Mouse (Mus musculus) Muller cell, postnatal 12 days (primary cell): ENCODE measurements at regions not wholly inside any gene's neighbourhood (a gene's known extent, or its start where the extent isn't known, plus 50 kb on each side); places are given as distances from the start of the nearest gene placed in this dataset.
"Not testable (repeated sequence)": the region's sequence is repeated elsewhere in the genome, so short reads cannot be mapped to it uniquely, and the experiment has no call there.

Experiments used
- DNase-seq: peaks from one replicate; pipeline ENCODE4 v3.0.0-alpha.2; 2015; ENCODE audit errors: inconsistent ontology term

DNA sequence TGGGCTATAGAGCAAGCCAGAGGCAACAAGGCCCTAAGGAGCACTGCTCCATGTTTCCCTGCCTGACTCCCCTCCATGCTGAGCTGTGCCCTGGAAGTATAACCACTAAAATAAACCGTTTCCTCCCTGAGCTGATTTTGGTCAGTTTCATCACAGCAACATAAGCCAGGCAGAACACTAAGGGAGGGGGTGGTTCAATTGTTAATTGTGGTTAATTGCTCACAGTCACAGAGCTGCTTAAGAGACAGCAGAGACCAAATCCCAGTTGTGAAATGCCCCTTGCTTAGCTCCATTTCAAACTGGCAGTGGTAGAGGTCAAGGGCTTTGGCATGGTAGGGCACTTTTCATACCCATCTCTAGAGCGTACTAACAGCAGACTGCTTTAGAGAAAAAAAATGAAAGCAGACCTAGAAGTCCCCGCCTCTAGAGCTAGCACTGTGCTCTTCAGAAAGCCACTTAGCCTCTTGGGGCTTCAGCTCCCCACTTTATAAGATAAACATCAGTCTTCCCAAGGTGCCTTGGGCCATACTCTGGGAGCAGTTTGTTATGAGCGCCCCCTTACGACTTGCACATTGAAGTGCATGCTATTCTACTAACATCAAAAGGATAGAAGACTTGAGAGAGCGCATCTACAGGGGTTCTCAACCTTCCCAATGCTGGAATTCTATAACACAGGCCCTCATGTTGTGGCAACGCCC is 380.3 kb upstream of the Zfp703 start:
- peak; percentile 37 for DNase-seq

DNA sequence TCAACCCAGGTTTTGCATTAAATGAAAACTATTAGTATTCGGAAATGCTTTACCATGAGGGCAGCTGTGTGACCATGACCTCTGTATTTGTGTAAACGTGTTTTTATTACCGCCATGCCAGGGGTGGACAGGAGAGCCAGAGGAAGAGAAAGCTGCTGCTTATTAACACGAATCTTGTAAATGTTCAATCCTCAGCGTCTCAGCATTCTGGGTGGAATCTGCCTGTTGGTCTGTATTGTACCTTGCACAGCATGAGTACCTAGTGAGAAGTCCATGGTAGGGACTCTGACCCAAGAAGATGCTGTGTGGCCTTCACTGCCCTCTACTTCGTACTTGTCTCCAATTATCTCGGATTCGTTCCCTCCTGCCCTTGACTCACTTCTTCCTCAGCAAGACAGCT is 378.6 kb upstream of the Zfp703 start:
- DNase-seq = no peak

DNA sequence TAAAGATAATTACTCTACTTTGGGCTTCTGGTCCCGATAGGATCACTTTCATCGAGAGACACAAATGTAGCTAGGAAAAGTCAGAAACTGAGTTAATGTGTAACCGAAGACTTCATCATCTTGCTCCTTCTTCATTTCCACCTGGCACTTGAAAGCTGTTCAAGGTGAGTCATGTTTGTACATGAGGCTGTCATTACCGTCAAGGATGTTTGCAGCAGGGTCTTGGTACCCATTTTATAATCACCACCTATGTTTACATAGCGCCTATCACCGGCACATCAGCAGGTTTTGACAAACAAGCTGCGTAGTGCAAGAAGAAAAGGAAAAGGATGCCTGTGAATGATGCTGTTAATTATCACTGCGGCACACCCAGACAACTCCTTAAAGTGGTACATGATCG is 377.0 kb upstream of the Zfp703 start:
- DNase-seq = no peak

DNA sequence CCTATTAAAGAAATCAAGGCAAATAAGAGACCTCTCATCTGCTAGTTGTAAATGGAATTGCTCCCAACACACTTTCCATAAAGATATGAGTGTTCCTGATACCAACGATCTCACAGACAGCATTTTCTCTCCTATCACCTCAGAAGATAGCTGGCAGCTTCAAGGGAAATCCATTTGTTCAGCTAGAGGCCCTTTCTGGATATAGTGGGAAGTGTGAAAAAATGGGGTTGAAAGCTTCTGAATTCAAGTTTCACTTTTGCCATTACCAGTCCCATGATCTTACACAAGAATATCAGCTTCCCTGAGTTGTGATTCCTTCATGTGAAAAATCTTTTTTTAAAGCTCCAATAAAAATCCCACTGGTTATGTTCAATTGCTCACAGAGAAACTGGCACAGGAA is 369.1 kb upstream of the Zfp703 start:
- DNase-seq = no peak

DNA sequence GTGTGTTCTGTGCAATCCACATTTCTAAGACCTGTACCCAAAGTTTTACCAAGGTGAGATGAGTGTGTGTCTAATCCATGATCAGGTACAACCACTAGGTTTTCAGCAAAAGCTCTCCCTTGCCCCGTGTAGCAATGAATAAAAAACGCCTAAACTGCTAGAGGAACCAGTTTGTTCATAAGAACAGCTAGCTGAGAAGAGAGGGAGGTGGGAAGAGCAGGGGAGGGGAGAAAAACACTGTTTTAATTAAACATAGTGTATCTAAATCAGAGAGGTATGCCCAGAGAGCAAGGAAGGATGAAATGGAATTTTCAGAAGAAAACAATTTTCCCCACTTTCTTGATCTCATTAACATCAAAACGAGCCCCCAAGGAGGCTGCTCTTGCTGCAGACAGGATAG is 368.5 kb upstream of the Zfp703 start:
- DNase-seq = no peak

DNA sequence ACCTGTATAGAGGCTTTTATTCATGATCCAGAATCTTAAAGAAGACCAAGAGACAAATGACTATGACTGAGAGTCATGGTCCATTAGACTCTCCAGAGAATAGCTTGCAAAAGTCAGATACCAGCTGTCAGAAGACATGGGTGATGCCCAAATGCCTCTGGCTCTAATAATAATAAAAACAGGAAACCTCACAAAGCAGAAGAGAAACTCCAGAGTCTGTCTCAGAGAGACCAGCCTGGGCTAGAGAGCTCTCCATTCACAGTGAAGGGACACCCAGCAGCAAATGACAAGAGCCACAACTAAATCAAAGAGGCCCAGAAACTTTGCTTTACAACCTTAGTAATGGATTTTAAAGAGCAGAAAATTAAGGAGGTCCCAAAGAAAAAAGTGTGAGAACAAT is 365.0 kb upstream of the Zfp703 start:
- DNase-seq = no peak

DNA sequence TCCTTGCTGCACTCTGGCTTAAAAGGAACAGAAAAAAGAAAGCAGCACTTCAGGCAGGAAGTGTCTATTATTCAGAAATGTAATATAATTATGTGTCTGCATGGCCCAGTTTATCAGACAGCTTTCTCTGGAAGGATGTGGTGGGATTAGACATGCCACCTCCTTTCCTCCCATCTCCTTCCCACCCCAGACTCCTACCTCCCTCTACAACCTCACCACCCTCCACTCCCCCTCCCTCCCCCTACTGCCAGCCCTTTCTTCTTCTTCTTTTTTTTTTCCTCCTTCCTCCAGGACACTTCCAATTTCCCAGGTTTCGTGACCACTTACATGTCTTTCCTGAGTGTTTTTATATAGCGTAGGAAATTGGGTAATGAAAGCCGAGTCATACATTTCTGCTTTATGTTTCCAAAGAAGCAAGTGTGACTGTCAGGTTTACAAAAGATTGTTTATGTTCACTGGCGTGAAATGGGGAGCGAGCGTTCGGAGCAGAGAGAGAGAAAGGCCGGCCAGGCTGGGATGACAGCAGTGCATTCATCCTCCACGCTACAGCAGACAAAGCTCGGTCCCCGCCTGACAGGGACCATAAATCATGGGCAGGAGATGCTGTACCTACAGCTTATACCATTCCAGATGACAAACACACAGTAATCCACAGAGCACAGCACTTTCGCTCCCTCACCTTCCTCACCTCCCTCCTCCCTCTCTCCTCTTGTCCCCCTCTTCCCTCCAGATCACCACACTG is 354.6 kb upstream of the Zfp703 start:
- no peak for DNase-seq

DNA sequence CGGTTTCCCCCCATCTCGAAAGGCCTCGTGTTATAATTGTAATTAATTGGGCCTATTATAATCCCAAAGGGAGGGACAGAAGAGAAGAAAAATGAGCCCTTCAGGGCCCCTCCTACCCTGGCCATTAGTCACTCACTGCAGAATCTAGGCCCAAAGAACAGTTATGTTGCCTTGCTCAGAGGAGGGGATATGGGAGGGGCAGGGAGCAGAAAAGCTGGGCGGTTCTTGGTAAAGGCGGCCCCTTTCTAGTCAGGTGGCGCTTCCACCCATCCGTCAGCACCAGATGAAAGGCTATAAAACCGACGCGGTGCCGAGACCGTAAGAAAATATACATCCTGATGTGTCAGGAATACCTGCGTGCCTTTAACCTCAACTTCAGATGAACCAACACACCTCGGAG is 350.9 kb upstream of the Zfp703 start:
- DNase-seq = no peak

DNA sequence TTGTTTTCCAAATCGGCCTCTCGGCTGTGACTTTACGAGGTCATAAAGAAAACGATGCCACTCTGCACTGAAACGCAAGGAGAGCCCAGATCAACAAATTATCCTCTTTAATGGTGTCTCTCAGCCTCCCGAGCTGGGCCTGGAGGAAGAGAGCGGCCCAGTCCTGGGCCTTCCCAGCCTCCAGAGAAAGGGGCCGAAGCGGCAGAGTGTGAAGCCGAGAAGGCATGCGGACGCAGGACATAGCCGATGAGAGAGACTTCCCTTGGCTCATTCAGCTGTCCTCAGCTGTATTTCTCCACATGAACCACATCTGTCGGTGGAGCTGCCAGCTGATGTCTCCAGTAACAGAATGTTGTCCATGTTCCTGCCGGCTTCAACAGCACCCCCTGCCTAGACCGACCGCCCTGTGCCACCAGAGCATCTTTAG is 350.5 kb upstream of the Zfp703 start:
- DNase-seq = no peak

DNA sequence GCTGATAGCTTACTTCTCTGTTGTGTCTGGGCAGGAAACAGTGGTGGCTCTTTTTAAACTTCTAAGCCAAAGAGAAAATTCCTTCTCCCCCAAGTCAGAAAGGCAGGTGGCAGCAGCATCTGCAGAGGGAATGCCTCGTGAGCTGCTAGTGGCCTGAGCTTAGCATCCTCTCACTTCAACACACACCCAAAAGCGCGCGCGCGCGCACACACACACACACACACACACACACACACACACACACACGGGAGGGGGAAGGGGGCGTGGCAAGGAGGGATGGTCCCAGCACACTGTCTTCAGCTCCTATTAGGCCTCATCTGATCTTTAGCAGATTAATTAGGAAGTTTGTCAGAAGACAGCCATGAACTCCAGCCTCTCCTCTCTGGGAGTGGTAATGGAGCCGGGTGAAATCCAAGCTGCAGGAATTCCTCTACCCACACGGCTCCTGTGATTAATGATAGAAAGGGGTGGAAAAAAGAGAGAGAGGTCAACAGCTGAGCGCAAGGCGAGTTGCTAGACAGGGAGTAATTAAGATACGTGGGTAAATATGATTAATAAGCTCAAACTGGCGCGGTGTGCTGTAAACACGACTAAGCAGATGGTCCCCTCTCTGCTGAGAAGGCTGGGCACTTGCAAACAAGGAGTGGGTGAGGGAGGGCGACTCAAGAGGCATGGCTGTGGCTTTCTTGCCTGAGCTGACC is 349.8 kb upstream of the Zfp703 start:
- DNase-seq = peak; percentile 47

DNA sequence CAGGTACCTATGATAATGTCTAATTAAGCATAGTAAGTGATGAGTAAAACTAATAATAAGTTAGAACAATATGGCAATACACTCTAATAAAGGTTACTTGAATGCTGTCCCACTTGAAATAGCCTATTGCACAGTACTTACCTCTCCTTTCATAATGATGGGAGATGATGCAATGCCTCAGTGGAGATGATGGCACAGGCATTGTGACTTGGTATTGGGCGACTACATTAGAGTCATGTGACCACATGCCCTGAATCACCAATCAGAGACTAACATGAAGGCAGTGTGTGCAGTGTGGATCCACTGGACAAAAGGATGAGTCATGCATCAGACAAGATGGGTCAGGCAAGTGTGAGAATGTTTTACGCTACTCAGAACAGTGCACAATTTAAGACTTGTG is 346.6 kb upstream of the Zfp703 start:
- DNase-seq = no peak

DNA sequence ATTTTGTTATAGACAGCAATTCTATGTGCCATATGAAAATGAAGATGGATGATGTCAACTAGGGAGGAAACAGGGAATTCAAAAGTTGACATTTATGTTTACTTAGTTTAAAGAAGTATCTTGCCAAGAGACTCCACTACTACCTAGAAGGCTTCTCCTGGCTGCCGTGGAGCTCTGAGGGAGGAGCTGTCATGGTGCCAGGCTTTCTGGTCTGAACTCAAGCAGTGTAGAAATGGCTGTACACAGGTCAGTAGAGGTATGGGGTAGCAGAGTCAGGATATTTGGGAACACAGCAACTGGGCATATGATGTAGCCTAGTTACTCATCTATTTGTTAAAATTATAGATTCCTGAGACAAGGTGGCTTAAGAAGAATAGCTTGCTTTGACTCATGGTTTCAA is 341.4 kb upstream of the Zfp703 start:
- DNase-seq = no peak

DNA sequence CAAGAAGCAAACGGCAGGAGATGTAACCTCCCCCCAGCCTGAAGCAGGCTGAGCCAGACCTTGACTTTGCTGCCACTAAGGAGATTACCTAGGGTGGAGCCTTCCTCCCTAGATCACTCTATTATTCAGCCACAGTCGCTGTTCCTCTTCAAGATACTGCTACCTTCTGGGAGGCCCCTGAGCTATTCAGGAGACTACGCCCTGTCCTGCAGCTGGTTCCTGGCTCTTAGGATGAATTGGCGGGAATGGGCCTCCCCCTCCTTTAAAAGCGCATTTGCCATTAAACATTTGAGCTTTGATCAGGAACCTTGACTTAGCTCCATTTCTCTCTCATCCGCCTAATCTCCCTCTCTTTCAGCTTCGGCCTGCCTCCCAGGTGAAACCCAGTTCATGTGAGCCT is 331.8 kb upstream of the Zfp703 start:
- not testable (repeated sequence) for DNase-seq

DNA sequence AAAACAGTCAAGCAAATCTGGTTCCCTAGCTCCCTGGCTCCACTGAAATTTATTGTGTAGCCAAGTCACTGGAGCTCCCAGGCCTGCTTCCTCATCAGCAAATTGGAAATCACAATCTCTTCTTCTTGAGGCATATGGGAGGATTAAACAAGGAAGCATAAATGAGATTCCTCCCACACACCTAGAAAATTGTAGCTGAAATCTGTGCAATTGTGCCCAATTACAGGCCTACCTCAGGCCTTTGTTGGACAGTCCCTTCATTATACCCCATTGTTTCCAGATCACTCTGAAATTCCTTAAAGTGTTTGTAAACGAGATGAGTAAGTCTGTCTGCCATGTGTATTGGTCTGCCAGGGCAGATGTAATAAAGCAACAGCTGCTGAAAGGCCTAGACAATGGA is 326.8 kb upstream of the Zfp703 start:
- peak; percentile 43 for DNase-seq

DNA sequence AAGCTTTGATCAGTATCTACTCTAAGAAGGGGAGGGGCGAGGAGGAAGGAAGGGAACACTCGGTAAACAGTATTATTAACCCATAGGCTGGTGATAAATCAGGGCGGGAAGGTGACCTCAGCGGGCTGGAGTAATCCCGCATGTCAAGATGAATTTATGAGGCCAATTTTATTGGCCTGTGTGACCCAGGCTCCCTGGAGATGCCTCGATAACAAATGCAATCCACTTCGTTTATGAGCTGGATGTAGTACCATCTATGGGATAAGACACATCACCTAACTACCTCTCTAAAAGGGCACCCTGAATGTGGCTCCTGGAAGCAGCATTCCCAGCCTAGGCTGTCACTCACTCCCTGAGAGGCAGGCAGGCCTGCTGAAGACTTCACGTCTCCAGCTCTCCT is 321.2 kb upstream of the Zfp703 start:
- no peak for DNase-seq

DNA sequence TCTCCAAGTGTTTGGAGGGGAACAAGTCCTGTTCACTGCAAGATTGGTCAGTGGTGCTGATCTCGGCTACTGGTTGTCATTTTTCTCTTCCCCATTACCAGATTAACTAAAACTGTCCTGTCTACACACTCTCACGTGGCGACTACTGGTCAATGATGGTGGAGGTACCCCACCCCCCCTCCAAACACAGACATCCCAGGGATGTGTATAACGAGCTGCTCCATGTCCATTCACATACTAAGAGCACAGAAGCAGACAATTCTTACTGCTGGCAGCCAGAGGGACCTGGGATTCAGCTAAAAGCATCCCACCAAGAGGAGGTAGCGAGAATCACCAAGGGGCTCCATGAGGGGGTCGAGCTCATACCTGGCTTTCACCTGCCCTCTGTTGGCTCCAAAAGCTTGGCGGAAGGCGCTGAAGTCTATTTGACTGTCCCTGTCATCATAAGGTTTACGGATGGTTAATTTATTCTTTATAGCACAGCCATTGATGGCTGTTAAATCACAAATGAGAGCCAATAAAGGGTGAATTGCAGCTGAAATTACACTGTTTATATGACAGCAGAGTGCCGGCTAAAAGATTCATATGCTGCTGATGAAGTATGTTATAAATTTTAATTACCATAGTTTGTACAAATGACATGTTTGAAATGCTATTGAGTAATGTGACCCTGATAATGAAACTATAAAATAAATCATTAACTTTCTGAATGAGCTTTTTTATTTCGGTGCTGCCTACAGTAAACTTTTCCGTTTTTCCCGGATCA is 320.6 kb upstream of the Zfp703 start:
- no peak for DNase-seq

DNA sequence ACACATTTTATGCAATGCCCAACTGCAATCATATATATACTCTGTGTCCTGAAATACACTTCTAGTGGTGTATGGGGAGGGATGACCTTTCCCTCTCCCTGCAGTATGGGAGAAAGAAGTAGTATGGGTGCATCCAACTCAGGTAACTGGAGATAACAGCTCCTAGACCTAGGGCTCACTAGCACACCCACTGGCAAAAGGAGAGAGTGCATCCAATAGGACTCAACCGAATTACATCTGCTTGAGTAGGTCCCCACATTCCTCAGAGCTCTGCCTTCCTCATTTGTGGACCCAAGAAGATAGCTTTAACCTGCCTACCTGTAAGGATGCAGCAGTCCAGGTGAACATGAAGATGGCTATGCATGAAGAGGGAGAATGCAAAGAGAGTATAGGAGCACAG is 317.7 kb upstream of the Zfp703 start:
- DNase-seq = no peak

DNA sequence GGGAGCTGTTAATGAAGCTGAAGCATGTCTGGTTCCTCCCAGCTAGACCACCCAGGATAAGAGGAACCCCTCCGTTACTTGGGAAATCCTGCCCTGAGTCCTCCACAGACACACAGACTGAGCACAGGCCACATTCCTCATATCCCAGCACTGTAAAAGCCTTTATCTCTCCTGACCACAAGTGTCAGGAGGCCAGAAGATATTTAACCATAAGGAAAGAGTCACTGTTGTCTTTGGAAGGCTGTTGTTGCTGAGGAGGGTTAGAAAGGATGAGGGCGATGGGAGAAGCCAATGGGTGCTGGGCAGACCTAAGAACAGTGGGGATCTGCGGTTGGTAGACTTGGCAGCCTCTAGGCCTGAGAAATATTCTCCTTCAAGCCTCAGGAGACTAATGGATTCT is 307.6 kb upstream of the Zfp703 start:
- peak; percentile 63 for DNase-seq

DNA sequence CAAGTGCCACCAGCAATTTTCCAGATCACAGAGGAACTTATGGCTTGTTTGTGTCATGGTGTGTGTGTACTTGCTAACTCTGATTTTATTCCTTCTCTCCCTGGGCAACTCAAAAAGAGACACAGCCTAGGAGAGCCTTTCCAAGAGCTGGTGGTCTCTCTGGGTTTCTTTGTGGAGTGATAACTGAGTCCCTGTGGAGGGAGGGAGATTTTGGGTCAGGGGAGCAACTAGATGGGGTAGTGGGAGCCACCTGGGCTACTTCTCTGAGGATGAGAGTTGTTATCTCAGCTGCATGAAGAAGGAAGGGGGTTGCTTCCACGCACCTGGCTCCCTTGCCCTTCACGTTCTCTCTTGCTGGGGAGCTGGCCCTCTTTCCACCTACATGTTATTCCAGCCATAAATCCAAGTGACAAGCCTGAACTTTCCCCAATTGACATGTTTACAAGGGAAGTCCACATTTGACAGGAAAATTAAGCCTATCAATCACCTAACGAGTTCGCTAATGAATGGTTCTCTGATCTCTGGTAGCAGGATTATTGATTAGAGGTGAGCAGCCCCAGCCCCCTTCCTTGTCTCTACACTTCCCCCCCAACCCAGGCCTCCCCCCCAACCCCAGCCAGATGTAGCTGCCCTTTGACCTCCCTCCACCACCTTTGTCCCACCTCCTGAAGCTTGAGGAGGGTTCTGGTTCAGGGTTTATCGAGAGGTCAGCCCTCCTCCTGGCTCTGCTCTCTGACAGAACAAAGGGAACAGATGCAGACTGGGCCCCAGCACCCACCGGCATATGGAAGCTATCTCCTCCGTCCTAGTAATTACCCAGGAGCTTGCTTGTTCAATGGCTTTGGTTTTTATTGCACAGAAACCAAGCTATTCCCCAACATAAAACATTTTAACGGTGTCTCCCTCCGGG is 304.4 kb upstream of the Zfp703 start:
- DNase-seq = no peak

DNA sequence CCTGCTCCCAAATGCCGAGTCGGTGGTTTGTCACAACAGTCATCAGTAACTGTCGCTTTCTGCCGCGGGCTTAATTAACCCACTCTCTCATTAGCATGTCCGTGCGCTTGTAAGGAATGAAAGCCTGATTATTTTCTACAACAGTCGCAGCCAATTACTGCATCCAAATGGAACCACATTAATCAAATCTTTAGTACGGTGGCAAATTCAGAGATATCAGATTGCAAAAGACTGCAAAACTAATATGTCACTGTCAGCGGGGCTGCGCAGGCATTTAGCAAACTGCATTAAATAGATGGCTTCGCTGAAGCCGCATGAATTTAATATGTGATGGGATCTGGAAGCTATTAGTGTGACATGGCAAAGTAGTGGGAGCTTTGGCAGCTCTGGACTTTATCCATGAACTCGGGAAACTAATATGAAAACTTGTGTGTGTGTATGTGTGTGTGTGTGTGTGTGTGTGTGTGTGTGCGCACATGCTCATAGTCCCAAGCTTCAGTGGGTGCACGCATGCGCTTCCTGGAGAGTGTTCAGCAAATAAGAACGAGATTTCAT is 299.5 kb upstream of the Zfp703 start:
- DNase-seq = peak; percentile 86

DNA sequence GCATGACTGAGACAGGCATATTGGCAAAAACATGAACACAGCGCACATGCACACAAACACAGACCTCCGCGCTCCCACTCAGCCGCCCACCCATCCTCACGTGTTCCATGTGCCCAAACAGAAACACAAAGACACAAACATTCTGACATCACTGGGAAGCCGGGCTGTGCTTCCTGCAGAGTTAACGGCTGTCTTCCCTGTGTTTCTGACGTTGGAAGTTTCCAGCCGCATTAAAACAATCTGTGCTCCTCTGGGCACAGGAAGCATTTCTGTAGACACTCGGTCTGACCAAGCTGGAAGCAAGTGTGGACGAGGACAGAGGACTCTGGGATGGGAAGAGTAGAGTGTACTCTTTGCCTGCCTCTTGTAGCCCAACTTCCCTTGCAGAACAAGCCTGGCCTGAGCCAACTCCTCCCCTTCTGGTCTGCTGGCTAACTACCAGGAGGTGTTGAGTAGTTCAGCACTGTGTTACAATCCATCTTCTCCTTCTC is 296.2 kb upstream of the Zfp703 start:
- no peak for DNase-seq
